Mouse (Mus musculus) midbrain, embryonic 16.5 days (tissue): ENCODE results near the gene Cd3eap. TPM values are rescaled to one million over a fixed set of nuclear protein-coding genes. Genes with fewer than 3 reads are reported as not detected.
A peak's percentile ranks its signal among the peaks of the same experiment; 100 is the strongest.

Experiments
- ATAC-seq: fragments of 200-750 bp; cut with Nextera tagmentation; 2 replicates; pipeline ENCODE4 v1.8.0; 2017; ENCODE audit warnings: moderate TSS enrichment
- H3K27ac ChIP-seq: fragments of 300-500 bp; sonication (generic); 2 replicates; pipeline ENCODE4 v1.5.1; 2014; ENCODE audit warnings: mild to moderate bottlenecking, low read length, mixed read lengths
- H3K27me3 ChIP-seq: fragments of 300-500 bp; sonication (generic); 2 replicates; pipeline ENCODE4 v1.6.1; 2014; ENCODE audit warnings: low read depth, low read length, mixed read lengths; ENCODE audit not compliant: control insufficient read depth, insufficient read depth
- H3K36me3 ChIP-seq: fragments of 300-500 bp; sonication (generic); 2 replicates; pipeline ENCODE4 v1.6.1; 2014; ENCODE audit warnings: mild to moderate bottlenecking, low read length, moderate library complexity, mixed read lengths; ENCODE audit not compliant: control insufficient read depth, insufficient read depth
- H3K4me1 ChIP-seq: fragments of 300-500 bp; sonication (generic); 2 replicates; pipeline ENCODE4 v1.6.1; 2014; ENCODE audit warnings: mild to moderate bottlenecking, low read length, mixed read lengths; ENCODE audit not compliant: control insufficient read depth, insufficient read depth
- H3K4me2 ChIP-seq: fragments of 300-500 bp; sonication (generic); 2 replicates; pipeline ENCODE4 v1.6.1; 2014; ENCODE audit warnings: mild to moderate bottlenecking, low read length, mixed read lengths
- H3K4me3 ChIP-seq: fragments of 300-500 bp; sonication (generic); 2 replicates; pipeline ENCODE4 v1.5.1; 2014; ENCODE audit warnings: low read depth, mild to moderate bottlenecking, low read length, moderate library complexity, mixed read lengths
- H3K9ac ChIP-seq: fragments of 300-500 bp; sonication (generic); 2 replicates; pipeline ENCODE4 v1.6.1; 2014; ENCODE audit warnings: low read depth, low read length, mixed read lengths
- H3K9me3 ChIP-seq: fragments of 300-500 bp; sonication (generic); replicated peaks from 2 replicates; pipeline ENCODE4 v1.6.1; 2014; ENCODE audit warnings: mild to moderate bottlenecking, low read length, mixed read lengths; ENCODE audit not compliant: control insufficient read depth, poor library complexity, severe bottlenecking
- WGBS: fragments of 180-500 bp; shearing (Covaris S2); extraction: QIAGEN DNeasy Blood & Tissue Kit; methylation state at CpG from one replicate; pipeline ENCODE4 v1.1.7; 2014; 5-methylcytosine and 5-hydroxymethylcytosine counted together
- polyA plus RNA-seq: library from polyadenylated mRNA; unstranded; fragments of >200 nt; fragmentation: Nextera tagmentation; extraction: Ambion mirVana; gene quantifications from 2 replicates; pipeline ENCODE4 v1.2.1, GENCODE M21; 2015

The Cd3eap gene
- polyA plus RNA-seq, 1 experiment from 2014 or later = 24.1 TPM

DNA sequence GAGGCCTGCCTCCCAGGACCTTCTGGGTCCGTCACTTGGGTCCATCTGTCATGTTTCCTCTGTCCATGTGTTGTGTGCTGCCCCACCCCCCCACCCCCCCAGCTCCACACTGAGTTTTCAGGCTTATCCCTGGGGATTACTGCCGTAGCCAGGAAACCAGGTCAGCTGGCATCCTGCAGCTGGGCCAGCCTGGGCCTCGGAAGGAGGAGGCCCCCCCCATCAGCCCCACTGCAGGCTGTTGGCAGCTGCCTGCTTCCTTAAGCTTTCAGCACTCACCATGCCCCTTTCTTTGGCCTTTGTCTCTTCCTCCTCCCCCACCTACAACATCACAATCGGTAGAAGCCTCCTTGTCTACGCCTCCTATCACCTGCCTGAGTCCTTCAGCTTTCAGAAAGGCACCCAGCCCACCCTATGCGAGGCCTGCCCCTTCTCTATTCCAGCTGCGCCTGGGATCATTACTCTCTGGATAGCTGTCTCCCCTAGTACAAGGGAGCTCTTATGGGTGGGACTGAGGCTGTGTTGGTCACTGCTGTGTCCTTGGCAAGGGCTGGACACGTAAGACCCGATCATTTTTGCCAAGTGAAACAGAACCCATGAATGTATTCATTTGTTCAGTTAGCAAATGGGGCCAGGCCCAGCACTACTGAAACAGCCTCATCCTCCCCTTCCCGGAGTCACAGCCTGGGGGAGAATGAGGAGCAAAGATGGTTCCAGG is 29.6 kb upstream of the Cd3eap start:
- H3K9ac ChIP-seq = 0 out of 2 replicates have a peak overlapping the region, but pooled peaks have one; percentile 34
- H3K27me3 ChIP-seq = no peaks in the 10 kb centered on the region
- 43% methylated on average over 9 of the region's 10 CpGs for WGBS
- ATAC-seq = no peak
- peaks cover 2% of the 10 kb centered on the region; the same call in 1 of the 2 replicates for H3K4me1 ChIP-seq
- H3K36me3 ChIP-seq = peaks cover 64% of the 10 kb centered on the region
- no peak overlapping the region for H3K4me2 ChIP-seq
- H3K4me3 ChIP-seq = no peak overlapping the region
- H3K9me3 ChIP-seq = no peaks in the 10 kb centered on the region
- peak overlapping the region; percentile 71 for H3K27ac ChIP-seq

DNA sequence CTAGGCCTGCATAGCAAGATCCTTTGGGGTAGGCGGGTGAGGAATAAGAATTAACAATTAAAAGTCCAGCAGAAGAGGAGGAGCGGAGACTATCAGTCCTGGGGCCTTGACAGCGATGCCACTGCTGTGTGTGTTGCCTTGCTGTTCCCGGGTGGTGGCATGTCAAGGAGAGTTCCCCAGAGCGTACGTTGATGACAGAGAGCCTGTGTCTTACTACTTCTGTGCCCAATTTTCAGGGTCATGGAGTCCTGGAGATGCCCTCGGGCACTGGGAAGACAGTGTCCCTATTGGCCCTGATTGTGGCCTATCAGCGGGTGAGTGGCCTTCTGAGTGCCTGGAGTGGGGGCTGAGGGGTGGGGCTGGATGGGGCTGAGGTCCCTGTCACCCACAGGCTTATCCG is 24.4 kb upstream of the Cd3eap start:
- Histone ChIP-seq H3K4me2 (no peak overlapping the region), H3K9ac (no peak overlapping the region), H3K27me3 (no peaks in the 10 kb centered on the region), H3K9me3 (no peaks in the 10 kb centered on the region), H3K4me1 (peaks cover 15% of the 10 kb centered on the region), H3K4me3 (no peak overlapping the region), H3K27ac (no peak overlapping the region), H3K36me3 (peaks cover 23% of the 10 kb centered on the region)
- ATAC-seq = no peak
- WGBS = 91% methylated on average over 9 of the region's 9 CpGs

DNA sequence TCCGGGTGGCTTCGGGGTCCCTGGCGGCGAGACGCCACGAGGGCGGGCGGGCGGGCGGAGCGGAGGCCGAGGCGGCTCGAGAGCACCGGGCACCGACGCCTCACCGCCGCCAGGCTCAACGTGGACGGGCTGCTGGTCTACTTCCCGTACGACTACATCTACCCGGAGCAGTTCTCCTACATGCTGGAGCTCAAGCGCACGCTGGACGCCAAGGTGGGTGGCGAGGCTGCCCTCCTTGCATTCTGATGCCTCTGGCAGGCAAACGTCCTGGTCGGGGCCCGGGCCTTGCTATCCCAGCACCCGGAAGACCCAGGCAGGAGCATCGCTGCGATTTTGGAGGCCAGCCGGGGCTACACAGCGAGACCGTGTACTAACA is 22.9 kb upstream of the Cd3eap start:
- peak; percentile 60 for ATAC-seq
- H3K27me3 ChIP-seq = no peaks in the 10 kb centered on the region
- H3K9ac ChIP-seq = peak overlapping the region; percentile 93
- 1% methylated on average over 20 of the region's 37 CpGs for WGBS
- peak overlapping the region; percentile 68 for H3K27ac ChIP-seq
- H3K9me3 ChIP-seq = no peaks in the 10 kb centered on the region
- H3K4me2 ChIP-seq = peak overlapping the region; percentile 85
- H3K4me1 ChIP-seq = peaks cover 13% of the 10 kb centered on the region
- H3K36me3 ChIP-seq = peaks cover 9% of the 10 kb centered on the region
- peak overlapping the region; percentile 94 for H3K4me3 ChIP-seq

DNA sequence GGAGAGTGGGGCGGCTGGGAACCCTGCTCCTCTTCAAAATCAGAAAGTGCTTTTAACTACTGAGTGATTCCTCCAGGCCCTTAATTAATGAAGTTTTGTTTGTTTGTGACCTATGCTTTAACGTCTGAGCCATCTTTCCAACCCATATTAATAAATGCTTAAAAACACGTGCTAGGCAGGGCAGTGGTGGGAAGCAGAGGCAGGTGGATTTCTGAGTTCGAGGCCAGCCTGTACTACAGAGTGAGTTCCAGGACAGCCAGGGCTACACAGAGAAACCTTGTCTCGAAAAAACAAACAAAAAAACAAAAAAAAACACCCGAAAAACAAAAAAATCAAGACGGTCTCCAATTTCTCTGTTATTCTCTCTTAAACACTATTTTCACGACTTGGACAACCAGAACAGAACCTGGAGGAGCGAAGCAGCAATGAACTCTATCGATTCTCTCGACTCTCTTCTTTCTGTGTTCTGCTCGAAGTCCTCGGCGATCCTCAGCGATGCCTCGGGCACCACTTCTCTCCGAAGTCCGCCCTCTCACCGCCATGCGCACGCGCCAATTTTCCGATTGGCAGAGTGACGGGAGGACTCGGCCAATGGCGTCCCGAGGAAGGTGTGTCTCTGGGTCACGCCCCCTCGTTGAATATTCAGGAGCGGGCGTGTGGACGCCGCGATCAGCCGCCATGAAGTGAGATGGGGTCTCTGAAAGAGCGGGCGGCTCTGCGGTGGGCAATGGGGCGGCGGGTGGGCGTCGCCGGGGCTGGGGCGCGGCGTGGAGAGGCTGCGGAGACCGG is 22.3 kb upstream of the Cd3eap start, which contains the start of gene Ercc2:
Gene Ercc2 (plus strand): TSS at position 634 of the 789 bp plus-strand sequence.
- H3K27ac ChIP-seq = peak within 1 kb of the TSS; percentile 68
- WGBS = 7% methylated on average over 38 of the region's 48 CpGs
- H3K4me1 ChIP-seq = peaks cover 13% of the 10 kb centered on the region
- peak within 1 kb of the TSS; percentile 94 for H3K4me3 ChIP-seq
- H3K36me3 ChIP-seq = peaks cover 4% of the 10 kb centered on the region
- peak; percentile 96 for ATAC-seq
- peak within 1 kb of the TSS; percentile 93 for H3K9ac ChIP-seq
- no peaks in the 10 kb centered on the region for H3K9me3 ChIP-seq
- H3K4me2 ChIP-seq = peak within 1 kb of the TSS; percentile 85
- H3K27me3 ChIP-seq = no peaks in the 10 kb centered on the region

DNA sequence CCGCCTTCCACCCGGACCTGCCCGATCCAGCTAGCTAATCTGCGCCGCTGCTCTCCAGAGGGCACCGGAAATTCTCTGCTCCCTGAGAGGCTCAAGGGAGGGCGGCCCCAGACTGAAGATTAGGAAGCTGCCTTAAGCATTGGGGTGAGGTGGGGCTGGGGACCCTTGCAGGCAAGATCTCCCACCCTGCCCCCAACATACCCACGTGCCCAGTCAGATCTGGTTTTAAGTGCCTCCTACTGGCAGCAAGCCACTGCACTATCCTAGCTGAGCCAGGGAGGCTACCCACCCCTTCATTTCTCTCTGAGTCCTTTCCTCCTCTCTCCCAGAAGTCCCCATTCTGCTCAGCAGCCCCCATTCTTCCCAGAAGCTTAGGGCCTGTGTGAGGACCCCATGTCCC is 18.8 kb upstream of the Cd3eap start:
- 75% methylated on average over 8 of the region's 8 CpGs for WGBS
- Histone ChIP-seq H3K27me3 (no peaks in the 10 kb centered on the region), H3K27ac (no peak overlapping the region), H3K36me3 (no peaks in the 10 kb centered on the region), H3K9ac (no peak overlapping the region), H3K4me1 (peaks cover 6% of the 10 kb centered on the region), H3K4me3 (no peak overlapping the region), H3K9me3 (no peaks in the 10 kb centered on the region), H3K4me2 (no peak overlapping the region)
- ATAC-seq = no peak

DNA sequence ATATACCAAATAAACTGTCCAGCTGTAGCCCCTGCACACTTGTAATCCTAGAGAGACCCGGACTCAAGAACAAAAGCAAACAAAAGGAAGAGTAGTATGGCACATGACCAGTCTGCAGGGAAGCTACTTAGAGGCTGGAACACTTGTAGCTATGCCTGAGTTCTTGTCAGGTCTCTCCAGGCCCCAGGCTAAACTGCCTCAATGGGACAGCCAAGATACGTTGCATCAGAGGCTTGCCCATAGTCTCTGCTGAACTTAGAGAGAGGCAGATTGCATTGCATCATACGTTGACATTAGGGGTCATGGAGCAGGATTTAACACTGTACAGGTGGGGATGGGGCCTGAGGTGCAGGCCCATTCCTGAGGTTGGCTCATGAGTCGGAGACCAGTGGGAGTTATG is 16.7 kb upstream of the Cd3eap start:
- H3K4me1 ChIP-seq = no peaks in the 10 kb centered on the region
- no peaks in the 10 kb centered on the region for H3K36me3 ChIP-seq
- H3K27me3 ChIP-seq = no peaks in the 10 kb centered on the region
- no peak overlapping the region for H3K27ac ChIP-seq
- no peak for ATAC-seq
- 95% methylated on average over 4 of the region's 4 CpGs for WGBS
- no peak overlapping the region for H3K9ac ChIP-seq
- H3K4me2 ChIP-seq = no peak overlapping the region
- no peaks in the 10 kb centered on the region for H3K9me3 ChIP-seq
- H3K4me3 ChIP-seq = no peak overlapping the region

DNA sequence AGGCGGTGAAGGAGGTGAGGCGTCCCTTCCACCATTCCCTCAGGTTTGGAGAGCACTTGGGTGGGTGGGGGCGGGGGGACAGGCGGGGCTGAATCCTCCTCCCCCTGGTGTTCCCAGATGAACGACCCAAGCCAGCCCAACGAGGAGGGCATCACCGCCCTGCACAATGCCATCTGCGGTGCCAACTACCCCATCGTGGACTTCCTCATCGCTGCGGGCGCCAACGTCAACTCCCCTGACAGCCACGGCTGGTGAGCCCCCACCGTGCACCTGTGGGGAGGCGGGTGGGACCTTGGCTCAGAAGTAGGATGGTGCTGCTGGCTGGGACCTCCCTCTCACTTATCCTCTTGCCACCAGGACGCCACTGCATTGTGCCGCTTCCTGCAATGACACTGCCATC is 16.1 kb upstream of the Cd3eap start:
- H3K27ac ChIP-seq = no peak overlapping the region
- no peak for ATAC-seq
- no peaks in the 10 kb centered on the region for H3K9me3 ChIP-seq
- WGBS = 79% methylated on average over 16 of the region's 18 CpGs
- no peaks in the 10 kb centered on the region for H3K36me3 ChIP-seq
- no peaks in the 10 kb centered on the region for H3K27me3 ChIP-seq
- H3K9ac ChIP-seq = no peak overlapping the region
- no peak overlapping the region for H3K4me3 ChIP-seq
- H3K4me2 ChIP-seq = no peak overlapping the region
- H3K4me1 ChIP-seq = no peaks in the 10 kb centered on the region

DNA sequence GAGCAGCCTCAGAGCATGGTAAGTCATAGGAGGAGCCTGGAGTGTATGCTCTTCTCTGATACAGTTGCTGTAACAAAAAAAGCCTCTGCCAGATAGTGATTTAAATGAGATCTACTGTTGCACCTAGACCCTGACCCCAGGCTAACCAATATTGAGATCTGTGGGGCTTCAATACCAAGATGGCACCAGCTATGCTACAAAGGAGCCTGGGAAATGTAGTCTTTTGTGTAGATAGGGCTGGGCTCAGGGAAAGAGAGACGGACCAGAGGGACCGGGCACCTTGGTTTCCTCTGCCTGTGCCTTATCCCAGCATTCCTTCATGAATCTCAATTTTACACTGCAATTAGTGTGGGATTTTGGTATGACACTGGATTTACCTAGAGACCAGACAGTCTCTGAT is 14.1 kb upstream of the Cd3eap start:
- H3K36me3 ChIP-seq = no peaks in the 10 kb centered on the region
- H3K4me2 ChIP-seq = no peak overlapping the region
- no peak for ATAC-seq
- no peaks in the 10 kb centered on the region for H3K9me3 ChIP-seq
- no peak overlapping the region for H3K4me3 ChIP-seq
- H3K27ac ChIP-seq = no peak overlapping the region
- H3K27me3 ChIP-seq = no peaks in the 10 kb centered on the region
- no peak overlapping the region for H3K9ac ChIP-seq
- peaks cover 5% of the 10 kb centered on the region; the same call in 1 of the 2 replicates for H3K4me1 ChIP-seq
- 89% methylated on average over 2 of the region's 2 CpGs for WGBS
